Mouse (Mus musculus) liver, adult (tissue): ENCODE data around the gene Rassf2.

Experiments
- GATA4 ChIP-seq: IDR thresholded peaks from 2 replicates; pipeline ENCODE4 v1.6.1; 2014; ENCODE audit warnings: mild to moderate bottlenecking, low read length; ENCODE audit not compliant: insufficient replicate concordance

Rassf2 gene

DNA sequence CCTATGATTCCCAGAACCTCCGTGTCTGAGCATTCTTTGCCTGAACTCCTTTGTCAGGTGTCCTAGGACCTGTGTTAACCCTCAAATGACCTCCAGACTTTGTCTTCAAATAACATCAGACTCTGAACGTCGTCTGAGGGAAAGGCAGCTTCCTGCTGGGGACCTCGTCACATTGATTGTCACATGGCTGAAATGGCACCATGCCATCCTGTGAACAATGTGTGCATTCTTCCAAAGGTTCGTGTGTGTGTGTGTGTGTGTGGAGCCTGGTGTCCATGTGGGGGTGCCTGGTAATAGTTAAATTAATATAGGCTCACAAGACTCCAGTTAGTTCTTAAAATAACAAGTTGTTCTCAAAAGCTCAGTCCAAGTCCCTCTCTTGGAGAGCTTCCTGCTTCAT is 32.7 kb downstream of the Rassf2 start:
- no peak for TF ChIP-seq GATA4

DNA sequence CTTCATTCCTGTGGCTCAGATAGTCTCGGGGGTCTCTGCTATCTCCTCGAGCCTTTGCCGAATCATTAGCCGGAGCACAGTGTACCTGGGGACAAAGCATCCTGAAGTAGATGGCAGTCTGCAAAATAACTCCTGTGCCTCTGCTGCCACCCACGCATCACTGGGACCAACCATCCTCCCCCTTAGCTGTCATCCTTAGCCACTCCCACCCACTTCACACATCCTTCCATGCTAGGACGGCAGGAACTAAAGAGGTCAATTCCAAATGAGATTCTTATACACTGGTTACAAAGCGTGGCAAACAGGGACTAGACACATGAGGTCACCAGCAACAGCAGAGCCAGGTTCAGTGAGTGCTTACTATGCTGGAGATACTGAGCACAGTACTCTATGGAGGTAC is 33.7 kb downstream of the Rassf2 start:
- no peak for TF ChIP-seq GATA4

DNA sequence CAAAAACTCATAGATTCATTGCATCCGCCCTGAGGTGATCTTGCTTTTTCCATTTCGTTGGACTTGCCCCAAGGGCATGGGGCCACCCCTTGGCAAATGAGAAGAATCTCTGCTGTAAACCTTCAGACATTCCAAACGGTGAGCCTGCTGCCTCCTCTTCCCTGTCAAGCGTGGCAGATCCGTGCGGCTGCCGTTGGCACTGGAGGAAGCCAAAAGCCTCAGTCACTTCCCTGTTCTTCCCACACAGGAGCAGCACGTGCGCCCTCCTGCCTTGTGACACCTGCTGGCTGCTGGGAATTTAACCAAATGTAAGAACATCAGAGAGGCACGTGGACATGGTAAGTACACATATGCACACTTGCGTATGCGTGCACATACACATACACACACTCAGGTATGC is 34.3 kb downstream of the Rassf2 start:
- TF ChIP-seq GATA4, result no peak

DNA sequence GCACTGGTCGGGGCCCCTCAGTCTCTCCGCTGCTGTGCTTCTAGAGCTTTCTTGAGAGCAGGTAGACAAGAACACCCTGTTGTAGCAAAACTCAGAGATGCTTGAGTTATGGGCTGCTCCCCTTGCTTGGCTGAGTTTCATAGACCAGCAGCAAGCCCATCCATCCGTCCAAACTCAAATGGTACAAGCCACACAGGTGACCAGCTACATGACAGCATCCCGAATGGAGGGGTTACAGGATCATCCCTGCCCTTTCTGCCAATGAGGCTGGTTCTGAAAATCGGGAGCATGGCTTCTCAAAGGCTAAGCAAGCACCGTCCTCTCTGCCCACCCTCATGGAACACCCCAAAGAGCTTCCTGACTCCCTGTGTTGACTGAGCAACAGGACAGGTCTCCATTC is 35.1 kb downstream of the Rassf2 start:
- TF ChIP-seq GATA4, result no peak

DNA sequence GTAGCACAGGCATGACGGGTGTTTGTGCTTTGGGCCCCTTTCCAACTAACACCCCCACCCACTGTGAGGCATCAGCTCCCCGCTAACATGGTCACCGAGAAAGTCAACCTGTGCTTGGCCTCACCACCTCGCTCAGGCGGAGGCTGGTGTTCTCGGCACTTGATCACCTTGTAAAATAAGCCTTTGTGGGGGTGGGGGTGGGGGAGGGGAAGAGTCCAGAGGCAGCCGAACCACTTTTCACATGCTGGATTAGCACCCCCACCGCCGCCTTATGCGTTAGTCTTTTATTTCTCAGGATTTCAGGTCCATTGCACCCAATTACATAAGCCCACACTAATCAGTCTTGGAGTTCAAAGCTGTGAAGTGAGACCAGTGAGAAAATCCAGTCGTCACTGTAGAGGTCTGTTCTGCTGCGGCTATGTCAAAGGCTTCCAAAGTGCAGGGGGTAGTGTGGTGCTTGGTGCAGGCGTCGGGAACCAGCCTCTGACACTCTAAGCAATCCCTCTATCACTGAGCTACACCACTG is 36.4 kb downstream of the Rassf2 start:
- no peak for TF ChIP-seq GATA4

DNA sequence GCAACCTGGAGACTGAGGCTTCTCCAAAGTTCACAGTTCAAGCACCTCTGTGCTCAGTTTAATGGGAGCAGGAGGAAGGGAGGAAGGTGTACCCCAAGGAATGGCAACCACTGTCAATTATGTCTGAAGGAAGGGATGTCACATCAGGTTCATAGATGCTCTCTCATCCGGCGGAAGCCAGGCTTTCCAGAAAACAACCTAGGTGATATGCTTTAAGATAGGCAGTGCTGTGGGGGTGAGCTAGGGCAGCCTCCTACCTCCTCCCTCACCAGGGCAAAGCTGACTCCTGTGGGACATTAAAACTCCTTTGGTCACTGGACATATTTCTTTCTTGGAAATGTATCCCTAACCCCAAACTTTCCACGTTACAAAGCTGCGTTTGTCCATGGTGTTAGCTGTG is 36.9 kb downstream of the Rassf2 start:
- TF ChIP-seq GATA4, result no peak

DNA sequence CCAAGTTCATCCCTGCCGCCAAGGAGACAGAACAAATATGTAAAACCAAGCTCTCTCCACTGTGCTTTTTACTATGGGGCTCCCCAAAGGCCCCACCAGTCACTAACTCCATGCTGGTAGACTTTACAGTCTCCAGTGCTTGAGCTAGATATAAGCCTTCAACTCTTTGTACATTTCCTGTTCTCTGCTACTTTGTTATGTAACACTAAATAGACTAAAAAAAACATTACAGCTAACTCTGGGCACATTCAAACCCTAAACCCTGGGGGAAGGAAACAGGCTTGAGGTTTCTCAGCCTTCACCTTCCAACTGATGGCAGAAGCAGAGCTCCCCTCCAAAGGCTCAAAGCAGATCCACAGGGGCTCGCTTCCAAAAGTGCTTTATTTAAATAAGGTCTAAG is 37.6 kb downstream of the Rassf2 start:
- no peak for TF ChIP-seq GATA4

DNA sequence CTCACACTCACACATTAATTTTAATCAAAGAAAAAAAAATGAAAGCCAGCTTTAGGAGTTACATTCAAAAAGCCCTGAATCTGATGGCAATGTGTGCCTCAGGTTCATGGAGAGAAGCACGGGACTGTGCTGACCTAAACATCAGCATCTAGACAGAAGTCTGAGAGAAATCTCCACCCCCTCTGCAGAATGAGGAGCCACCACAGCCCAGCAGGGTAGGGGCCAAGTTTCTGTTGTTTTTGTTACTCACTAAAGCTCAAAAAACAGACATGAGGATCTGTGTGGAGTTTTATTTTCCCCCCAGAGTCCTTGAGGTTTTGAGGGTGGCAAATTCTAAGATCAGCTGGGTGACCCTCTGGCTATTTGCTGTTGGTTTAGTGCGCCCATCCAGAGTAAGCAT is 41.5 kb downstream of the Rassf2 start:
- no peak for TF ChIP-seq GATA4

DNA sequence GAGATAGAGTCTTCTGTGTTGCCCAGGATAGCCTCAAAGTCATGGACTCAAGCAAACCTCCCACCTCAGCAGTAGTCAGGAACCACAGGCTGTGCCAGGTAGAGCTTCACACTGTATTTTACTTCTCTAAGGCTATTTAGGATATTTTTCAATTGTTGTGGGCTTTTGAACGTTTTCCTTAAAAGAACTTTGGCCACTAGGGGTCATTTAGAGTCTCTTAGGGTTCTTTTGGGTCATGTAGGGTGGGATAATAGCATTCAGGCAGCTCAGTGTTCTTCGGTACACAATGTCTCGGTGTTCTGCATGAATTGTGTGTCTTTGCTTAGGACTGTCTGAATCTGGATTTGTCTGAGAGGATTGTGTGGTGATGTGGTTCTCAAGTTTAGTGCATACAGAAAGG is 42.1 kb downstream of the Rassf2 start:
- TF ChIP-seq GATA4, result no peak

DNA sequence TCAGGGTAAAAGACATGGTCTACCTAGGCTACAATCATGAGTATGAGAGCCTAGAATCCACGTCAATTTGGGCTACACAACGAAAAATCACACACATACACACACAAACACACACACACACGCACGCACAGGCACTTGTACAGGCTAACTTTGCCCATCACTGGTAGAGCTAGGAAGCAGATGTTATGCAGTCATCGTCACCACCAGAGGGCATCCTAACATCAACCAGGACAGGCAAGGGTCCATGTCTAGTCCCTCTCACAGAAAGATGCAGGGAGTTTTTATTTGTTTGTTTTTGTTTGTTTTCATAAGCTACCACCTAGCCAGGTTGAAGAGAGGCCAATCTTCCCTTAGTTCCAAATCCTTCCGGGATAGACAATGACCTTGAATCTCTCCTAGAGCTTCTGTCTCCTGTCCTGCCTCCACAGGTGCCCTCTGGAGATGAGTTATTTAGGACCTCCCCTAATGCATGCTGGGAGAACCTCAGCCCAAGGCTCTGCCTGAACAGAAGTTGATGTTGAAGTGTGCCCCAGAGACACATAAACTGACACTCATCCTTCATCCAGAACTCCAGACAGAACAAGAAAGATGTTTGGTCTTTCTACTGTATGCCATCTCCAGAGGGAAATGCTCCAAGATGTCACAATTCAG is 47.4 kb downstream of the Rassf2 start:
- TF ChIP-seq GATA4, result no peak

DNA sequence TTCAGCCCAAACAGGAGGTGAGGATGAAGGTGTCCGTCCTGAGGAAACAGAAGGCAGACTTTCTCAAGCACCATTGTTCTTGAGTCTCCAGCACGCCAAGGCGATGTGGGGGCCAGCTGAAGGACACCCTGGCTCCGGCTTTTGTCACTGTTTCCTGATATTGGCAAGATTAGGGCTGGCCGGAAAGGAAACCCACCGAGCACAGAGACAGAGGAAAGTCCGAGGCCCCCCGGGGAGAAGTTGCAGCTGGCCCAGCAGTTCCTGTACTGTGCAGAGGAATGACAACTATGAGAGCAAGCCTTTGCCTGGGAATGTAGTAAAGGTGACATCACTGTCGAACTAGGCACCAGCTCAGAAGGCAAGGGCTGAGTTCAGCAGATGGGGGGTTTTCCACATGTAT is 49.2 kb downstream of the Rassf2 start:
- TF ChIP-seq GATA4, result no peak

DNA sequence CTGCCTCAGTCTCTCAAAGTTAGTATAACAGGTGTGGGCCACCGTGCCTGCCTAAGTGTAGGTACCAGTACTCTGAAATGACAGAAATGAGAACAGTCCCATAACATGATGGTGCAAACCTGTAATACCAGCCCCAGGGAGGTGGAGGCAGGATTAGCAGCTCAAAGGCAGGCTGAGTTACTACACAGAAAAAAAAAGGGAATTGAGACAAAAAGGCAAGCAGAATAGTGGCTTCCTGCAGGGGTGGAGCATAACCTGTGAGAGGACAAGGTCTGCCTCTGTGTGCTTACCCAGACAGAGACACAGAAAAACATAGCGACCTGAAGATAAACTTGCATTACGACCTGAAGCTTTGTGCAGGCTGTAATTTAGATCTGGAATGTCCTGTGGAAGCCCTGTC is 53.4 kb downstream of the Rassf2 start:
- TF ChIP-seq GATA4, result no peak

DNA sequence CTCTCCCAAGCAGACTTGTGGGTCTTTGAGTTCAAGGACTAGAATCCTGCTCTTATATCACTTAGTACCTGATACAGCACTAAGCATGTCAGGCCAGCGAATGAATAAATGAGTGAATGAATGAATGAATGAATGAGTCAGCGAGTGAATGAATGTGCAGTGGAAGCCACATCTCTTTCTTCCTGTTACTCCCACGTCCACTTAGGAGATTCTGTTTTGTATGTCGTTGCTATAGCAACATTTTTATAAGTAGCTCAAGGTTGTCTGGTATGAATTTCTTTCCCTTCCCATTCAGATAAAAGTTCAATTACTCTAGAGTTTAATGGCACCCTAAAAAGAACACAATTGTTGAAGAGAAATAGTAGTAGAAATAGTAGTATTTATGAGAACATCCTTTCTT is 59.0 kb downstream of the Rassf2 start:
- no peak for TF ChIP-seq GATA4

DNA sequence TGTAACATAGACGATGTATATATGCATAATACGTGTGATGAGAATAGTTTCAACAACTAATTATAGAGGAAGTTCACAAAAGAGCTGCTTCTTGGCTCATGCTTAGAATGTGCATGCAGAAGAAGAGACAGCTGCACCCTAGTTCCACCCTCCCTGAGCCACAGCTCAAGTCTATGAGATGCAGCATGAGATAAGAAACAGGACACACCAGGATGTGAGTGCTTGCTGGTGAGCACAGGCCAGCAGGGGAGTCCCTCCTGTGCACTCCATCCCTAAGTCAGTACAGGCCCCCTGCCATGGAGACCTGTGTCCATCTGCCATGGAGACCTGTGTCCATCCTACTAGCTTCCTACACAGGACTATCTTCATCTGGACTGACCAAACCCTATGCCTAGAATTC is 59.5 kb downstream of the Rassf2 start:
- TF ChIP-seq GATA4, result no peak

DNA sequence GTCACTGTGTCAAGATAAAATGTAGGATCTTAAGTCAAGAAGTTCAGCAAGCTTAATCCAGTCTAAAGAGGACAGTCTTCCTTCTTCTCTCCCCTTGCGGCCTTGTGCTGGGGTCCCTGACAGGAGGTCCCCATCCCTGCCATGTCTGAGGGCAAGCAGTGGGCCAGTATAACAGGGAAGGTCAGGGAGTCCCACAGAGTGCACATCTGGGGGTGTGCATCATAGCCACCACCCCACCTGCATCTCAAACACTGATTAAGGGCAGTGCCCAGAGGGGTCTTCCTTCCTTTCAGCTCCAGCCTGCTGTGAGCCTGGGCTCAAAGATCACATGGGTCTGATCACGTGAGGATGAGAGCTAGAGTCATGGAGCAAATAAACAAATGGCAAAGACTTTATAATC is 68.4 kb downstream of the Rassf2 start:
- TF ChIP-seq GATA4, result no peak

DNA sequence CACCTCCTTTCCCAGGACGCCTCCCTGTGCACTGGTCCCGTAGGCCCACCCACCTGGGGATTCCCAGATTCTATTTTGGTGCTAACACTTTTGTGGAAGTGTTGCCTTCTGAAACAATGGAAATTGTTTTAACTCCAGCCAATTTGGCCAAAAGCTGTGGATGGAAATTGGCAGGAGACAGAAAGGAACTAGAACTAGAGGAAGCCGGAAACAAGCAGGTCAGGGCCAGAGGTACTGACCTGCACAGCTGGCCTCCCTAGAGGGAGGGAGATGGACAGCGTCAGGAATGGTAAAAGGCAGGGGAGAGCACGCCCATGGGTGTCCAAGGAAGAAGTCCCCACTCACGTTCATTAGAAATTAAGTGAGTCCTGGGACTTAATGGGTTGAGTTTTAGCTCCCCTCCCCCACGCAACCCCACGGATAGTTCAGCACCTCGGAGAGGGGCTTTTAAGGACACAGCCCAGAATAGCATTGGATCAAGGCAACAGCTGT is 72.3 kb downstream of the Rassf2 start:
- no peak for TF ChIP-seq GATA4
